Mouse (Mus musculus): ENCODE measurements around the gene Zfp366. TPM values are rescaled to one million over a fixed set of nuclear protein-coding genes. Genes with fewer than 3 reads are reported as not detected.

Gene Zfp366
- 0.99 and 1.1 TPM in 2 replicates for polyA plus RNA-seq (2015; fragmentation: Nextera tagmentation; extraction: Ambion mirVana)

- Histone ChIP-seq H3K4me2 (peak within 1 kb of the TSS; percentile 47), H3K9ac (no peak within 1 kb of the TSS; the same call in 1 of the 2 replicates)
Observed at GRCm38 (mm10) chr13:99184155-99184886, at the start of gene Zfp366. TSS of gene Zfp366 (plus strand) at chr13:99184823.

GRCm38 (mm10) chr13:99138351-99139255 is 46.0 kb upstream of the Zfp366 start:
- Histone ChIP-seq H3K27ac (no peak overlapping the region), H3K4me2 (no peak overlapping the region), H3K36me3 (no peaks in the 10 kb centered on the region), H3K27me3 (no peaks in the 10 kb centered on the region), H3K4me1 (no peaks in the 10 kb centered on the region), H3K9ac (no peak overlapping the region), H3K4me3 (replicated peaks) (no peak overlapping the region), H3K9me3 (replicated peaks) (no peaks in the 10 kb centered on the region)
- no peak for ATAC-seq (replicated peaks; ENCODE audit: low FRiP score)
- WGBS, result 83% methylated on average over 12 of the region's 12 CpGs

More at GRCm38 (mm10) chr13:99184155-99184886, at the start of gene Zfp366:
- 29% methylated on average over 11 of the region's 11 CpGs for WGBS
- Histone ChIP-seq H3K4me3 (replicated peaks) (peak within 1 kb of the TSS; percentile 33), H3K9me3 (replicated peaks) (no peaks in the 10 kb centered on the region), H3K4me1 (peaks cover 19% of the 10 kb centered on the region), H3K36me3 (no peaks in the 10 kb centered on the region), H3K27ac (peak within 1 kb of the TSS; percentile 65), H3K27me3 (no peaks in the 10 kb centered on the region)
- 0 out of 2 replicates have a peak, but pooled peaks have one; percentile 51 for ATAC-seq (replicated peaks; ENCODE audit: low FRiP score)

DNA sequence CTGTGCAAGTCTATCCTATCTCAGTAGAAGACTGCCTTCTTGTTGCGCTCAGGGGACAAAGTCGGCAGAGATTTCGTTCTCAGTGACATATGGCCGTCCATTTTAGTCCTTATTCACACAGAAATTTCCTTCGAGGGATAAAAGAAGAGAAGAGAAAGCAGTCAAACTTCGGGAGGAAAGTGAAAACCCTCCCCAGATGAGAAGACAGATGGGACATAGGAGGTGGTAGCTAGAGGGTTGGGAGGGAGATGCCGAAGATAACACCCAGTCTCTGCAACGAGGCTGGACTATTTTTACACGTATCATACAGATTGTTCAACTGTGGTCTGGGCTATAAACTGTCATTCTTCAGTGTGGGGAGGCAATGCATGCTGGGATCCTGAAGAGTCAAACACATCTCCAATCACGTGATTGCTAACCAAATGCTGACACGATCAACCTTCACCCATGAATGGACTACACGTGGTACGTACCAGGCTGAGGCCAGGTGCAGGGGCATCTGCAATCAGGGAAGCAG is 38.2 kb upstream of the Zfp366 start:
- Histone ChIP-seq H3K9ac (no peak overlapping the region), H3K27ac (no peak overlapping the region), H3K4me2 (no peak overlapping the region), H3K9me3 (replicated peaks) (no peaks in the 10 kb centered on the region), H3K4me1 (peaks cover 15% of the 10 kb centered on the region; the same call in 1 of the 2 replicates), H3K27me3 (no peaks in the 10 kb centered on the region), H3K36me3 (no peaks in the 10 kb centered on the region), H3K4me3 (replicated peaks) (no peak overlapping the region)
- ATAC-seq (replicated peaks; ENCODE audit: low FRiP score), result no peak
- WGBS, result 48% methylated on average over 13 of the region's 13 CpGs

- no peaks in the 10 kb centered on the region for H3K9me3 ChIP-seq (replicated peaks)
- H3K4me1 ChIP-seq, result peaks cover 18% of the 10 kb centered on the region
- WGBS, result 78% methylated on average over 6 of the region's 6 CpGs
- no peak overlapping the region for H3K4me2 ChIP-seq
- no peak overlapping the region for H3K4me3 ChIP-seq (replicated peaks)
- H3K36me3 ChIP-seq, result no peaks in the 10 kb centered on the region
- no peak for ATAC-seq (replicated peaks; ENCODE audit: low FRiP score)
- H3K9ac ChIP-seq, result no peak overlapping the region
- peaks cover 9% of the 10 kb centered on the region; the same call in 1 of the 2 replicates for H3K27me3 ChIP-seq
- H3K27ac ChIP-seq, result no peak overlapping the region
Observed at GRCm38 (mm10) chr13:99147645-99148111, 36.9 kb upstream of the Zfp366 start.

- Histone ChIP-seq H3K9me3 (replicated peaks) (no peaks in the 10 kb centered on the region), H3K36me3 (no peaks in the 10 kb centered on the region)
- WGBS, result 56% methylated on average over 14 of the region's 14 CpGs
Observed at GRCm38 (mm10) chr13:99149551-99150305, 34.9 kb upstream of the Zfp366 start.

GRCm38 (mm10) chr13:99150626-99151025 is 34.0 kb upstream of the Zfp366 start:
- 74% methylated on average over 6 of the region's 6 CpGs for WGBS
- no peak overlapping the region for H3K4me3 ChIP-seq (replicated peaks)
- H3K9ac ChIP-seq, result no peak overlapping the region
- no peak overlapping the region for H3K27ac ChIP-seq
- H3K9me3 ChIP-seq (replicated peaks), result no peaks in the 10 kb centered on the region
- H3K36me3 ChIP-seq, result no peaks in the 10 kb centered on the region
- H3K4me2 ChIP-seq, result no peak overlapping the region
- H3K4me1 ChIP-seq, result peaks cover 21% of the 10 kb centered on the region
- ATAC-seq (replicated peaks; ENCODE audit: low FRiP score), result no peak
- peaks cover 15% of the 10 kb centered on the region; the same call in 1 of the 2 replicates for H3K27me3 ChIP-seq

More at GRCm38 (mm10) chr13:99149551-99150305, 34.9 kb upstream of the Zfp366 start:
- no peak for ATAC-seq (replicated peaks; ENCODE audit: low FRiP score)
- Histone ChIP-seq H3K4me2 (no peak overlapping the region), H3K27ac (no peak overlapping the region), H3K4me3 (replicated peaks) (no peak overlapping the region), H3K9ac (no peak overlapping the region), H3K27me3 (peaks cover 15% of the 10 kb centered on the region; the same call in 1 of the 2 replicates), H3K4me1 (peaks cover 21% of the 10 kb centered on the region)

DNA sequence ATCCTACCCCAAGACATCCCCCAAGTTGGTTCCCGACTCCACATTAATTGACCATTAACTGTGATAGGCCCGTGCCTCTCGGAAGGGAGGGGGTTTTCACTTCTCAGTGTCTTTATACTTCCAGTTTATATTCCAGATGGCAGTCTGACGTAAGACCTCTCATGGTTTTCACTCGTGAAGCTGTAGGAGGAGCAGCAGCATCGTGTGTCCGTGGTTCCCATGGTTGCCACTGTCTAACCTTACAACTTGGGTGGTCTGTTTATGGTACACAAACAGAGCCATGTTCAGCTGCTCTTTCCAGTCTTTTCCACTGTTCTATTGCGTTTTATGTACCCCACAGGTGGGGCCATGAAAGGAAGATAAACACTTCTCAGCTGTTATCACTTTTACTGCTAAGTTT is 33.5 kb upstream of the Zfp366 start:
- 31% methylated on average over 8 of the region's 8 CpGs for WGBS

GRCm38 (mm10) chr13:99152305-99152930 is 32.2 kb upstream of the Zfp366 start:
- Histone ChIP-seq H3K27me3 (peaks cover 15% of the 10 kb centered on the region; the same call in 1 of the 2 replicates), H3K9ac (no peak overlapping the region), H3K27ac (no peak overlapping the region), H3K36me3 (no peaks in the 10 kb centered on the region), H3K9me3 (replicated peaks) (peaks cover 3% of the 10 kb centered on the region; the same call in 1 of the 2 replicates), H3K4me3 (replicated peaks) (no peak overlapping the region), H3K4me2 (peak overlapping the region; percentile 40), H3K4me1 (peaks cover 19% of the 10 kb centered on the region)
- WGBS, result 13% methylated on average over 18 of the region's 18 CpGs
- no peak for ATAC-seq (replicated peaks; ENCODE audit: low FRiP score)

More for the DNA sequence above, 33.5 kb upstream of the Zfp366 start:
- Histone ChIP-seq H3K36me3 (no peaks in the 10 kb centered on the region), H3K27me3 (peaks cover 15% of the 10 kb centered on the region; the same call in 1 of the 2 replicates), H3K4me3 (replicated peaks) (no peak overlapping the region), H3K4me2 (no peak overlapping the region), H3K27ac (no peak overlapping the region), H3K9me3 (replicated peaks) (no peaks in the 10 kb centered on the region), H3K9ac (no peak overlapping the region), H3K4me1 (peaks cover 21% of the 10 kb centered on the region)
- ATAC-seq (replicated peaks; ENCODE audit: low FRiP score), result 0 out of 2 replicates have a peak, but pooled peaks have one; percentile 43

DNA sequence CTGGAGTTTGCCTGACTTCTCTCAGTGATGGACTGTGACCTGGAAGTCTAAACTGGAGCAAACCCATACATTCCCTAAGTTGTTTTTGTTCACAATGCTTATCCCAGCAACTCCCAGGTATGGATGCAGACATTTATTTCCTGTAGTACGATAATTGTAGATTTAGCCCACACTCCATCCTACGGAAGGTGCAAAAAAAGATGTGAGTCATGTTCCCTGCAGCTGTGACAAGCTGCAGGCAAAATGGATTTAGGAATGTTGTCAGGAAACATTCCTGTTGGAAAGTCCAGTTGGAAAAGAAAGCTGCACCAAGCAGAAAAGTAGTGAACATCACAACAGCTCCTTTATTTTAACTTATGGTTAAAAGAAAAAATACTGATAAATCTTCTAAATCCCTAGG is 26.9 kb upstream of the Zfp366 start:
- Histone ChIP-seq H3K9me3 (replicated peaks) (peaks cover 3% of the 10 kb centered on the region; the same call in 1 of the 2 replicates), H3K4me3 (replicated peaks) (no peak overlapping the region), H3K27me3 (peaks cover 6% of the 10 kb centered on the region; the same call in 1 of the 2 replicates), H3K36me3 (no peaks in the 10 kb centered on the region), H3K27ac (no peak overlapping the region), H3K4me1 (peaks cover 2% of the 10 kb centered on the region), H3K9ac (no peak overlapping the region), H3K4me2 (no peak overlapping the region)
- WGBS, result 80% methylated on average over 2 of the region's 2 CpGs
- ATAC-seq (replicated peaks; ENCODE audit: low FRiP score), result no peak

- no peak overlapping the region for H3K4me3 ChIP-seq (replicated peaks)
- 84% methylated on average over 3 of the region's 3 CpGs for WGBS
Observed at GRCm38 (mm10) chr13:99158773-99159172, 25.9 kb upstream of the Zfp366 start.

More at GRCm38 (mm10) chr13:99158773-99159172, 25.9 kb upstream of the Zfp366 start:
- Histone ChIP-seq H3K36me3 (no peaks in the 10 kb centered on the region), H3K27ac (no peak overlapping the region), H3K4me2 (no peak overlapping the region), H3K4me1 (peaks cover 10% of the 10 kb centered on the region), H3K27me3 (no peaks in the 10 kb centered on the region), H3K9ac (no peak overlapping the region), H3K9me3 (replicated peaks) (peaks cover 3% of the 10 kb centered on the region; the same call in 1 of the 2 replicates)
- ATAC-seq (replicated peaks; ENCODE audit: low FRiP score), result no peak

All from kidney, embryonic 15.5 days (tissue).